Mouse (Mus musculus) heart, postnatal 25 days (tissue): Measurements from ENCODE around the gene Abt1. TPM values are rescaled to one million over a fixed set of nuclear protein-coding genes. Genes with fewer than 3 reads are reported as not detected.

Experiments used
- DNase-seq: peaks from one replicate; pipeline ENCODE4 v3.0.0; 2022; ENCODE audit warnings: low spot score
- intact Hi-C: fragments of 180-260 bp; cut with DNase I; formaldehyde crosslinking; loops from one replicate; pipeline ENCODE4 v1.15.1; 2025
- total RNA-seq, 2 experiments: library from RNA; stranded (reverse); gene quantifications; 2 replicates each; pipeline ENCODE4 v1.2.3; 2021

Gene Abt1
- total RNA-seq, 2 experiments from 2014 or later = 3.9 to 4.4 TPM

DNA sequence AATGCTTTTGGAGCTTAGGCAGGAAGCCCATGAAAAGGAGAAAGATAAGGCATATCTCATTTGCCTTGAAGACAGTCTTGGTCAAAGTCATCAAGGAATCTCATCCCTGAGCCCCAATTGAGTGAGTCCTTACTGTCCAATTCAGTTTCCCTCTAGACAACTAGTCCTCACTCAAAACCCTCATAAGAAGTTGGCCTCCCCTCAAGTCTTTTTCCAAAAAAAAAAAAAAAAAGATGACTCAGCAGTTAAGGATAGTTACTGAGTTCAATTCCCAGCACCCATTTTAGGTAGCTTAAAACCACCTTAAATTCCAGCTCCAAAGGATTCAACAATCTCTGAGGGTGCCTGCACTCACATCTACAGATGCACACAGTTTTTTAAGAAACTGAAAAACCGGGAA, 40.5 kb downstream of the Abt1 start:
- DNase-seq = no peak
- intact Hi-C loops = no loop called here

DNA sequence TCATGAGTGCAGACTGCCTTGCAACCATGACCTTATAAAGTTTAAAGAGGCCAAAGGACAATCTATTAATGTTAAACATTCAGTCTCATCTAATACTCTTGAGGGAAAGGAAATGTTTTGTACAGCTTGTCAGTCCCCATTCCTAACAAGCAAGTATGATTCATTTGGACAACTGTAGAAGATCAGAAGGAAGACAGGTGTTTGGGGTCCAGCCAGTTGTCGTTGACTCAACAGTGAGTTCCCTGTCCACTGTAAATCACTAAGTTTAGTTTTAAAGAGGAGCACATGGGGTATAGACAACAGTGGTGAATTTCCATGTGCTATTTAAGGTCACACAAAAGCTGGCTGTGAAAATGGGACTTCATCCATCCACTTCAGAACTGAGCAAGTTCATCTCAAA, 51.2 kb downstream of the Abt1 start:
- intact Hi-C loops = no loop called here
- DNase-seq = no peak

DNA sequence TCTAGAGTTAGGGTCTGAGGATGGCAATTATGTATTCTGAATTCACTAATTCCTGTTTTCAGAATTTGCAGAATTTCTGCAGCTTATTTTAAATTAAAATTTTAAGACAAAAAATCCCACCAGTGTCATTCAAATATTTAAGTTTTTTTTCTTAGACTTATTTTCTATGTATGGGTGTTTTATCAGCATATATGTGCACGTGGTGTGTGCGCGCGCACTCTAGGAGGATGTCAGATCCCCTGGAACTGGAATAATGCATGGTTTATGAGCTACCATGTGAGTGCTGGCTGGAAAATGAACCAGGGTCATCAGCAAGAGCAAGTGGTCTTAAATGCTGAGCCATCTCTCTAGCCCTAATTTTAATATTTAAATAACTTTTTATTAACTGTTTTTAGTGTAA, 53.6 kb downstream of the Abt1 start:
- intact Hi-C loops = no loop called here
- no peak for DNase-seq

DNA sequence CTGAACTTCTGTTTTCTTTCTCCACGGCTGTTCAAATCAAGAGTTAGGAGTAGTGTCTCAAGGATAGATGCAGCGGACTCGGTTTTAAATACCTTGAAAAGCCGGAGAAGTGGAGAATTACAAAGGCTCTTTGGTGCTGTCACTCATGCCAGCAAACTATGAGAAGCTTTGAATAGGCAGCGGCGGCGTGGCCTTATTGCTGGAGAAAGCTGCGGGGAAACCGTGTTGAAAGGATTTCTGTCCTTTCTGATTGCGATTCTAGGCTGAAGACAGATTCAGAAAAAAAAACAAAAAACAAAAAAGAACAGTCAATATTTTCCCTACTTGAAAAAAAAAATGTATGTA, 54.3 kb downstream of the Abt1 start:
- intact Hi-C loops = loop anchor here (5.0 to 10.0 kb wide), 4 partner anchors 53 to 1662 kb away; partner anchors contain the start of genes Abt1, Hist1h2ab, Hist1h2ag and Hist1h2bj
- no peak for DNase-seq

DNA sequence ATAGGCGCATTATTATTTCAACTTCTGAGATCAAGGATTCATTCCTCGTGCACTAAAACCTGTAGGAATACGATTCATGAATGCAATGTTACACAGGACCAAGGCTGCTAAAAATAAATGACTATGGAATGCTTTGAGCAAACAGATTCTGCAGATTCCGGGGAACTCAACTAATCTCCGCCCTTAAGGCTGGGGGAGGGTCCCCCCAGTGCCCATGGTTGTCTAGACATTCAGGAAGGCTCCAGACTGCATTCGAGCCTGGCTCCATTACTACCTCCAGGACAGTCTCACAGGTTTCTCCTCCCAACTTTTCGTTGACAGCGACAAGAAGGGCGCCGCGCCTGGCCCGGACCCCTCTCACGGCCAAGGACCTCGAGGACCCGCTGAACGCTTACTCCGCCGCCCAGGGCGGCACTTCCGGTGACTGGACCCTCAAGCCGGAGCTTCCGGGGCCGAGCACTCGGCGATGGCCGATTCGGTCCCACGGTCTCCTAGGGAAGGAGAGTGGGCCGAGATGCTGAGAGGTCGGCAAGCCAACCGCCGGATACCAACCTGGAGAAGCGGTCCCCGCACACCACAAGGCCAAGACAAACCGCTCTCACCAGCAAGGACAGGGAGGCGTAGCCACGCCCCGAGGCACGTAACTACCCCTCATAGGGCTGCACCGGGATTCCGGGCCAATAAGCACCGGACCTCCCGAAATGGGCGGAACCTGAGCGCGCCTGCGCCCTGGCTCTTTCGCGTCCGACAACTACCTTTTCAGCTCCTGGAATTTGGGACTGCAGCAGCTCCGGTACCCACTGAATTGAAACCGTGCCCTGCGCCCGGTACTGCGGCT, 54.9 kb downstream of the Abt1 start, which contains the start of gene Zfp322a:
TSS of gene Zfp322a (minus strand) at position 626 of the 838 bp plus-strand sequence.
- intact Hi-C loops = loop anchor here (5.0 to 10.0 kb wide), 4 partner anchors 53 to 1662 kb away; partner anchors contain the start of genes Abt1, Hist1h2ab, Hist1h2ag and Hist1h2bj
- DNase-seq = peak; percentile 94

Other genes starting within 250 kb of the Abt1 start
- gene Vmn1r220, start 235.9 kb downstream of the Abt1 start, total RNA-seq = not detected
- gene Vmn1r221, start 209.7 kb downstream of the Abt1 start, total RNA-seq = not detected
- not detected for gene Vmn1r222, start 187.9 kb downstream of the Abt1 start, total RNA-seq
- gene Vmn1r223, start 176.7 kb downstream of the Abt1 start, total RNA-seq = not detected
- 10 to 100 TPM; 16.8 to 20.2 TPM for gene Zfp322a, start 54.7 kb downstream of the Abt1 start, total RNA-seq
- not detected for gene Btn1a1, start 42.0 kb upstream of the Abt1 start, total RNA-seq
- not detected for gene Btn2a2, start 65.0 kb upstream of the Abt1 start, total RNA-seq
- gene Hist1h4h, start 107.2 kb upstream of the Abt1 start, total RNA-seq = 100 to 1,000 TPM; 272 to 334 TPM
- gene Hist1h2af, start 110.0 kb upstream of the Abt1 start, total RNA-seq = 10 to 100 TPM; 13.7 to 25.9 TPM
- 1 to 10 TPM; 3.4 to 4.1 TPM for gene Hist1h3g, start 111.6 kb upstream of the Abt1 start, total RNA-seq
- gene Hist1h2bh, start 119.5 kb upstream of the Abt1 start, total RNA-seq = 1 to 10 TPM; 1.4 to 1.9 TPM
- gene Hist1h3f, start 120.2 kb upstream of the Abt1 start, total RNA-seq = 10 to 100 TPM in 1 of 2 experiments, 1 to 10 TPM in 1; 6.4 to 10.6 TPM
- 10 to 100 TPM; 33.0 to 46.9 TPM for gene Hist1h4f, start 127.8 kb upstream of the Abt1 start, total RNA-seq
- 1 to 10 TPM; 1.8 to 2.5 TPM for gene Hist1h1d, start 129.4 kb upstream of the Abt1 start, total RNA-seq
- gene Hist1h3e, start 138.5 kb upstream of the Abt1 start, total RNA-seq = 10 to 100 TPM; 15.4 to 27.3 TPM
- 1 to 10 TPM; 3.4 to 4.1 TPM for gene Hist1h2ae, start 147.4 kb upstream of the Abt1 start, total RNA-seq
- gene Hist1h2bg, start 147.5 kb upstream of the Abt1 start, total RNA-seq = 10 to 100 TPM; 28.4 to 48.1 TPM
- gene Hist1h2bf, start 150.3 kb upstream of the Abt1 start, total RNA-seq = 10 to 100 TPM; 16.8 to 17.6 TPM
- 1 to 10 TPM; 2.4 to 4.8 TPM for gene Hist1h2ad, start 150.5 kb upstream of the Abt1 start, total RNA-seq
- gene Hist1h3d, start 151.9 kb upstream of the Abt1 start, total RNA-seq = 1 to 10 TPM; 3.4 to 3.6 TPM
- gene Hist1h4d, start 157.7 kb upstream of the Abt1 start, total RNA-seq = 10 to 100 TPM; 54.4 to 63.1 TPM
- gene Hist1h2be, start 197.3 kb upstream of the Abt1 start, total RNA-seq = 10 to 100 TPM; 10.5 to 10.7 TPM
- 10 to 100 TPM; 35.6 to 42.0 TPM for gene Hist1h1e, start 198.7 kb upstream of the Abt1 start, total RNA-seq